Mouse (Mus musculus) MEL (cell line): Measurements from ENCODE around the gene Zfp384. TPM values are rescaled to one million over a fixed set of nuclear protein-coding genes. Genes with fewer than 3 reads are reported as not detected.

ENCODE experiments used
- DNase-seq: peaks from one replicate; pipeline ENCODE4 v3.0.0; 2011; ENCODE audit warnings: low read depth, low spot score
- H3K27ac ChIP-seq: 2 replicates; pipeline ENCODE4 v1.5.1; 2012; ENCODE audit warnings: low read depth, mild to moderate bottlenecking, control low read depth, low read length, moderate library complexity; ENCODE audit not compliant: control insufficient read depth
- H3K27me3 ChIP-seq, 2 experiments: fragments of 150-350 bp in 1 of 2; sonication (generic) in 1 of 2; 2 replicates each; pipeline ENCODE4 v1.6.1; 2012; ENCODE audit warnings: low read length in 2 of 2, mild to moderate bottlenecking in 2 of 2, improper control_type of control experiment in 1 of 2, moderate library complexity in 1 of 2; ENCODE audit not compliant: insufficient read depth in 2 of 2, control insufficient read depth in 1 of 2
- H3K36me3 ChIP-seq, 2 experiments: 2 replicates each; pipeline ENCODE4 v1.6.1; 2012 to 2014; ENCODE audit warnings: low read length in 2 of 2, improper control_type of control experiment in 1 of 2, inconsistent platforms in 1 of 2, mild to moderate bottlenecking in 1 of 2; ENCODE audit not compliant: insufficient read depth in 2 of 2, control insufficient read depth in 1 of 2
- H3K4me1 ChIP-seq, 2 experiments: fragments of 150-350 bp in 1 of 2; sonication (generic) in 1 of 2; 2 replicates each; pipeline ENCODE4 v1.6.1; 2012; ENCODE audit warnings: low read length in 2 of 2, improper control_type of control experiment in 1 of 2, mild to moderate bottlenecking in 1 of 2; ENCODE audit not compliant: insufficient read depth in 2 of 2, control insufficient read depth in 1 of 2
- H3K4me3 ChIP-seq, 2 experiments: fragments of 150-350 bp in 1 of 2; sonication (generic) in 1 of 2; 2 replicates each; pipeline ENCODE4 v1.5.1; 2012; ENCODE audit warnings: low read depth in 2 of 2, low read length in 2 of 2, mild to moderate bottlenecking in 2 of 2, moderate library complexity in 2 of 2, control low read depth in 1 of 2, improper control_type of control experiment in 1 of 2; ENCODE audit not compliant: control insufficient read depth in 1 of 2, insufficient read depth in 1 of 2
- H3K79me2 ChIP-seq: 2 replicates; pipeline ENCODE4 v1.6.1; 2012; ENCODE audit warnings: mild to moderate bottlenecking, low read length, moderate library complexity; ENCODE audit not compliant: control insufficient read depth, poor library complexity, insufficient read depth
- H3K9ac ChIP-seq: 2 replicates; pipeline ENCODE4 v1.6.1; 2012; ENCODE audit warnings: low read depth, mild to moderate bottlenecking, control low read depth, low read length, moderate library complexity; ENCODE audit not compliant: control insufficient read depth, poor library complexity, severe bottlenecking
- H3K9me3 ChIP-seq: fragments of 150-350 bp; sonication (generic); replicated peaks from 2 replicates; pipeline ENCODE4 v1.6.1; 2012; ENCODE audit warnings: mild to moderate bottlenecking, low read length, improper control_type of control experiment, moderate library complexity; ENCODE audit not compliant: insufficient read depth
- BHLHE40 ChIP-seq: IDR thresholded peaks from 2 replicates; pipeline ENCODE4 v1.6.1; 2012; ENCODE audit warnings: low read depth, mild to moderate bottlenecking, inconsistent platforms, low read length, improper control_type of control experiment, borderline replicate concordance
- CHD1 ChIP-seq: IDR thresholded peaks from 2 replicates; pipeline ENCODE4 v1.6.1; 2012; ENCODE audit warnings: low read depth, mild to moderate bottlenecking, inconsistent platforms, low read length, improper control_type of control experiment
- CTCF ChIP-seq, 3 experiments: IDR thresholded peaks in 2 of 3; conservative IDR thresholded peaks in 1 of 3; 2 replicates each; pipeline ENCODE4 v1.5.1; 2011 to 2012; ENCODE audit warnings: low read length in 3 of 3, low read depth in 2 of 3, mild to moderate bottlenecking in 2 of 3, improper control_type of control experiment in 1 of 3, inconsistent platforms in 1 of 3, mixed read lengths in 1 of 3, moderate library complexity in 1 of 3; ENCODE audit not compliant: control insufficient read depth in 1 of 3, insufficient read depth in 1 of 3, poor library complexity in 1 of 3, severe bottlenecking in 1 of 3
- EP300 ChIP-seq, 2 experiments: IDR thresholded peaks; 2 replicates each; pipeline ENCODE4 v1.6.1; 2011; ENCODE audit warnings: improper control_type of control experiment in 2 of 2, low read length in 2 of 2, low read depth in 1 of 2, mild to moderate bottlenecking in 1 of 2
- HCFC1 ChIP-seq: IDR thresholded peaks from 2 replicates; pipeline ENCODE4 v1.6.1; 2012; ENCODE audit warnings: low read depth, mild to moderate bottlenecking, inconsistent platforms, low read length, improper control_type of control experiment, moderate library complexity
- MAFK ChIP-seq: IDR thresholded peaks from 2 replicates; pipeline ENCODE4 v1.6.1; 2011; ENCODE audit warnings: low read depth, mild to moderate bottlenecking, low read length, improper control_type of control experiment, borderline replicate concordance
- MYB ChIP-seq: IDR thresholded peaks from 2 replicates; pipeline ENCODE4 v1.6.1; 2011; ENCODE audit warnings: mild to moderate bottlenecking, low read depth, low read length, improper control_type of control experiment
- NELFE ChIP-seq: IDR thresholded peaks from 2 replicates; pipeline ENCODE4 v1.6.1; 2011; ENCODE audit warnings: low read depth, low read length, improper control_type of control experiment
- POLR2A ChIP-seq, 2 experiments: IDR thresholded peaks; 2 replicates each; pipeline ENCODE4 v1.6.1; 2011 to 2012; ENCODE audit warnings: low read length in 2 of 2, mild to moderate bottlenecking in 2 of 2, control low read depth in 1 of 2, improper control_type of control experiment in 1 of 2, low read depth in 1 of 2, moderate library complexity in 1 of 2; ENCODE audit not compliant: control insufficient read depth in 1 of 2, insufficient read depth in 1 of 2, poor library complexity in 1 of 2
- POLR2AphosphoS5 ChIP-seq: IDR thresholded peaks from 2 replicates; pipeline ENCODE4 v1.6.1; 2012; ENCODE audit warnings: low read depth, borderline replicate concordance, mild to moderate bottlenecking, inconsistent platforms, low read length, moderate library complexity, mixed read lengths
- RAD21 ChIP-seq: IDR thresholded peaks from 2 replicates; pipeline ENCODE4 v1.6.1; 2011; ENCODE audit warnings: mild to moderate bottlenecking, low read depth, low read length, improper control_type of control experiment
- SIN3A ChIP-seq: IDR thresholded peaks from 2 replicates; pipeline ENCODE4 v1.6.1; 2012; ENCODE audit warnings: low read length, improper control_type of control experiment, inconsistent platforms
- SMC3 ChIP-seq: IDR thresholded peaks from 2 replicates; pipeline ENCODE4 v1.6.1; 2011; ENCODE audit warnings: low read depth, low read length, improper control_type of control experiment
- TBP ChIP-seq: IDR thresholded peaks from 2 replicates; pipeline ENCODE4 v1.8.0; 2011; ENCODE audit warnings: low read depth, low read length, improper control_type of control experiment
- ZMIZ1 ChIP-seq: IDR thresholded peaks from 2 replicates; pipeline ENCODE4 v1.6.1; 2012; ENCODE audit warnings: low read depth, mild to moderate bottlenecking, inconsistent platforms, low read length, improper control_type of control experiment, moderate library complexity
- ZNF384 ChIP-seq: IDR thresholded peaks from 2 replicates; pipeline ENCODE4 v1.6.1; 2012; ENCODE audit warnings: low read depth, mild to moderate bottlenecking, inconsistent platforms, low read length, improper control_type of control experiment
- polyA plus RNA-seq, 2 experiments: library from polyadenylated mRNA; stranded (reverse) in 1 of 2; unstranded in 1 of 2; fragments of >175 nt in 1 of 2; fragments of >200 nt in 1 of 2; gene quantifications; 2 replicates each; pipeline versions ENCODE4 v1.2.1 to v1.2.4; 2012; ENCODE audit warnings: low replicate concordance in 2 of 2, low read depth in 1 of 2; ENCODE audit not compliant: insufficient read length in 2 of 2, insufficient read depth in 1 of 2, missing spikeins in 1 of 2
- total RNA-seq: library from RNA; depleted of rRNA; stranded (reverse); fragments of 300-350 nt; gene quantifications from 2 replicates; pipeline ENCODE4 v1.2.3, GENCODE M21; 2012

The Zfp384 gene
- total and polyA plus RNA-seq, 3 experiments = 19.5 to 57.4 TPM; not detected in 1

GRCm38 (mm10) chr6:124996551-124997501, 12.1 kb upstream of the Zfp384 start, which contains the start of gene Pianp:
Pianp (plus strand) TSS chr6:124996694.
- peak; percentile 49 for DNase-seq
- H3K9ac ChIP-seq = peak within 1 kb of the TSS; percentile 52
- H3K4me1 ChIP-seq = peaks cover 0 to 3% of the 10 kb centered on the region in 2 experiments; a peak in 1 of 4 replicates
- H3K9me3 ChIP-seq = no peaks in the 10 kb centered on the region
- no peak for TF ChIP-seq MAFK
- TF ChIP-seq, all 39 proteins: peak for 0
- Histone ChIP-seq H3K27ac (0 out of 2 replicates have a peak within 1 kb of the TSS, but pooled peaks have one; percentile 30), H3K36me3 (no peaks in the 10 kb centered on the region), H3K79me2 (no peaks in the 10 kb centered on the region), H3K27me3 (no peaks in the 10 kb centered on the region), H3K4me3 (peak within 1 kb of the TSS; percentile 58 to 83)

GRCm38 (mm10) chr6:124998066-124998465, 10.9 kb upstream of the Zfp384 start:
- Histone ChIP-seq H3K79me2 (no peaks in the 10 kb centered on the region), H3K9ac (0 out of 2 replicates have a peak overlapping the region, but pooled peaks have one; percentile 1), H3K4me3 (peak overlapping the region; percentile 58 to 83; a peak in 3 of 4 replicates)

DNA sequence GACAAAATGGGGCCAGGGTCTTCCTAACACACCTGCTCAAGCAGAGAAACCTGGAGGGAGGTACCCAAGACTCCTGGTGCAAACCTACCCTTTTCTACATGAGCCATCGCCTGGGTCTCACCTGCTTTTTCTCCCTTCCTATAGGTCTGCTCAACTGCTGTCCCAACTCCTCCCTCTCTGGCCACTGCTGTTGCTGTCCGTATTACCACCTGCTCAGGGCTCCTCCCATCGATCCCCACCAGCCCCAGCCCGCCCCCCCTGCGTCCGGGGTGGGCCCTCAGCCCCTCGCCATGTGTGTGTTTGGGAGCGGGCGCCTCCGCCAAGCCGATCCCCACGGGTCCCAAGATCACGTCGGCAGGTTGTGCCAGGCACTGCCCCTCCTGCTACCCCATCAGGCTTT, 9.9 kb upstream of the Zfp384 start:
- no peak for DNase-seq
- Histone ChIP-seq H3K27me3 (no peaks in the 10 kb centered on the region), H3K79me2 (no peaks in the 10 kb centered on the region), H3K9ac (no peak overlapping the region), H3K4me3 (no peak overlapping the region), H3K36me3 (no peaks in the 10 kb centered on the region), H3K27ac (no peak overlapping the region), H3K4me1 (peaks cover 0 to 3% of the 10 kb centered on the region in 2 experiments; a peak in 1 of 4 replicates), H3K9me3 (no peaks in the 10 kb centered on the region)
- no peak for TF ChIP-seq POLR2A (IDR thresholded peaks at IDR 0.05; ENCODE audit: control insufficient read depth in 1 of 2, insufficient read depth in 1 of 2, low read depth in 1 of 2, low read length in 2 of 2, poor library complexity in 1 of 2)
- no peak for TF ChIP-seq NELFE
- TF ChIP-seq EP300 (IDR thresholded peaks at IDR 0.05; ENCODE audit: low read depth in 1 of 2, low read length in 2 of 2) = no peak
- TF ChIP-seq BHLHE40 = no peak
- no peak for TF ChIP-seq ZNF384
- no peak for TF ChIP-seq POLR2AphosphoS5
- no peak for TF ChIP-seq ZMIZ1
- TF ChIP-seq HCFC1 = no peak
- TF ChIP-seq CHD1 = no peak
- TF ChIP-seq CTCF (IDR thresholded peaks at IDR 0.05 in 2 of 3, conservative IDR thresholded peaks at IDR 0.05 in 1 of 3; ENCODE audit: control insufficient read depth in 1 of 3, insufficient read depth in 1 of 3, low read depth in 2 of 3, low read length in 3 of 3, poor library complexity in 1 of 3, severe bottlenecking in 1 of 3) = no peak
- no peak for TF ChIP-seq MYB
- no peak for TF ChIP-seq SIN3A
- no peak for TF ChIP-seq MAFK
- no peak for TF ChIP-seq RAD21

More at GRCm38 (mm10) chr6:124998066-124998465, 10.9 kb upstream of the Zfp384 start:
- Histone ChIP-seq H3K27ac (no peak overlapping the region), H3K4me1 (peaks cover 0 to 3% of the 10 kb centered on the region in 2 experiments; a peak in 1 of 4 replicates), H3K9me3 (no peaks in the 10 kb centered on the region), H3K27me3 (no peaks in the 10 kb centered on the region), H3K36me3 (no peaks in the 10 kb centered on the region)
- DNase-seq = no peak
- TF ChIP-seq SMC3 = no peak
- no peak for TF ChIP-seq TBP
